Mouse (Mus musculus): ENCODE results near the gene Cdhr3.

Cdhr3 gene

DNA sequence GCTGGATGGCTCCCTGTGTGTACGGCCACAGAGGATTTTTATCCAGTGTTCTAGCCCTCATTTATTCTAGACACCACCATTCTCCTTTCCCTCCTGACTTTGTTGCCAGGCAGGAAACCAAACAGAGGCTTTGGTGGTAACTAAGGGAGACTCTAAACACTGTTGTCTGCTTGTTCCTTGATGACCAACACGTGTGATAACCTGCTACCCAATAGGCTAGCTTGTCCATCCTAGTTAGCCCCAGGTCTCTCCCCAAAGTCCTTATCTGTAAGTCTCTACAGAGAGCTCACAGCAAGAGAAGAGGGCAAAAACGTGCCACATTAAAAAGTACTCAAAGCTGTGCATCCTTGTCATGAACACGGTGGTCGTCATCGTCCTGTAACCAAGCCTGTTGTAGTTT is at the start of gene Cdhr3:
Cdhr3 (minus strand) TSS at position 101 of the 400 bp plus-strand sequence.
- DNase-seq (ENCODE audit: low read depth, low spot score) = no peak

DNA sequence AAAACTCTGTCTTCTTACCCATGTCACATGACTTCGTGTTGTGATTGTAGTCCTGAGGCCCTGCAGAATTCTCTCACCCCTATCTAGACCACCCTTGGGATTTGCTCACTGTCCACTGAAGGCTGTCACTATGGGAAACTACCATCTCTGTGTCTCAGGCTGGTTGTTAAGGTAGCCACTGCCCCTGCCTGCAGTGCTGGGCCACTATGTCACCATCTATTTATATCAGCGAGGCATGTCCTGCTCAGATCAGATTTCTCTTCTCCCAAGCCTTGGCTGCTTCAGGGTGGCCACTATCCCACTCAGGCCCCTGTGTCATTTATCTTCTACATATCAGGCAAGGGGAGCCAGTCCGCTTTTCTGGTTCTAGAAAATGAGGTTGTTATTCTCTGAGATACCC is 46.4 kb upstream of the Cdhr3 start:
- no peak for DNase-seq (ENCODE audit: low read depth, low spot score)

DNA sequence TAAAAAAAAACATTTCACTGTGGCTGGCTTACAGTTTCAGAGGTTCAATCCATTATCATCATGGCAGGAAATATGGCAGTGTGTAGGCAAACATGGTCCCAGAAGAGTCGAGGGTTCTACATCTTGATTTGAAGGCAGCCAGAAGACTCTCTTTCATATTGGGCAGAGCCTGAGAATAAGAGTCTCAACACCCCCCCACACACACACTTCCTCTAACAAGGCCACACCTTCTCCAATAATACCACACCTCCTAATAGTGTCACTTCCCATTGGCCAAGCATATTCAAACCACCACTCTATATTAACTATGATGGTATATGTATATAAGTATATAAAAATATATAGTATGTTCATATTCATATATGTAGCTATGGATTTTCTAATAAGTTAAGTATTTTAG is 45.2 kb upstream of the Cdhr3 start:
- DNase-seq (ENCODE audit: low read depth, low spot score) = no peak

DNA sequence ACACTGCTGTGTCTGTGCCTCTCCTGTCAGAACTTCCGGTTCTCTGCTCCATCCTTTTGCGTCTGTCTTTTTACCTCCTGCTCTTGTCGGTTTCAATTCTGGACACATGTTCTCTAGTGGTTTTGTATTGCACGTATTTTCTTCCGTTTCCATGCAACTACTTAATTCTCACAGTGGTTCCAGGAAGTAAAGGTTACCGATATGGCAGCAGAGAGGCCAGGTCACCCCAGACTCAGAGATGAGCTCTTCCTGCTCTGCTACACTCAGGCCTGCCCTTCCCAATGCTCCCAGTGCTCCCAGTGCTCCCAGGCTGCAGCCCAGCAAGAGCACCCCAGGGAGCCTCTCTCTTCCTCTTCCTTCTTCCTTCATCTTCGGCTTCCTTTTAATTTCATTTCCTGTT is 39.1 kb upstream of the Cdhr3 start:
- DNase-seq (ENCODE audit: low read depth, low spot score) = no peak

DNA sequence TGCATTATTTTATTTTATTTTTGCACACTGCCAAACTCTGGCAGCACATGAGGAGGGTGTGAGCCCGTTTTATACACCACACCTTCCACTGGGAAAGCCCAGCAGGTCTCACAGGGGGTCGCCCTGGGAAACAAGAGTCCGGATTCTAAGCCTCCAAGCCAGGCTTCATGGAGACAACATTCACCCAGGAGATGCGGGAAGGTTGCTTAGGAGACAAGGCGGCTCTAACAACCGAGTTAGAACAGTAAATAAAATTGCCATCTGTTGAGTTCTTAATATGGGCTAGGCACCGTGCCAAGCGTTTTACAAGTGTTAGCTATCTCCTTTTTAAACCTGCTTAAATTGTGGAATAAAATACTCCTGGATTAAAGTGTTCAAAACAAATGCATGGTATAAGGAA is 37.7 kb upstream of the Cdhr3 start:
- DNase-seq (ENCODE audit: low read depth, low spot score) = peak; percentile 83

DNA sequence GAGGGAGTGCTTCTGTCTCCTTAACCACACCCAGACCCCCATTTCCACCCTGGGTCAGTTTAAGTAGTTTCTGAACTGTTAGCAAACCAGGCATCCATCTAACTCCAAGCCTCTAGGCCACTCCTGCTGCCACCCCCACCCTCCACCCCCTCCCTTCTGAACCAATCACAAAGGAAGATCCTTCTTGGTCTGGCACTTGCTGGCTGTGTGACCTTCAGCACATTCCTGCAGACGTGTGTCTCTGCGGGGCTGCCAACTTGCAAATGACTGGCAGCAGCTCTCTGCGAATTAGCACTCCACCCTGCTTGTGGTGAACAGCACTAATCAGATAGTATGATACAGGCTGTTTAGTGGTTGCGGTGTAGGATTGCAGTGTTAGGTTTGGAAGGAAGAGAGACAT is 36.7 kb upstream of the Cdhr3 start:
- DNase-seq (ENCODE audit: low read depth, low spot score) = no peak

DNA sequence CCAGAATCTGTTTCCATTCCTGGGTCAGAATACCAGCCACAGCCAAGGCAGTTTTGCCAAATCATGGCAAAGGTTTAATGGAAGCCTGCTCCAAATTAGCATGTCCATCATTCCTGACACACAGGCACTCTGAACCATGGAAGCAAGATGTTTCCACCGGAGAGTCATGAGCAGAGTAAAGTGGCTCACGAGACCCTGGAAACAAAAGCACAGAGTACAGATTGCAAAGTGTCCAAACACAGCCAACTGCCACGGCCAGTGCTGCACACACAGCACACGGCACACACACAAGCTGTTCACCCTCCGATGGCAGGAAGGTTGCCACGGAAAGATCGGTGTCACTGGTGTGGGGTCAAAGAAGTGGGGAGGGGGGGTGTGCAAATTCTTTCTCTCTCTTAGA is 36.0 kb upstream of the Cdhr3 start:
- DNase-seq (ENCODE audit: low read depth, low spot score) = no peak

DNA sequence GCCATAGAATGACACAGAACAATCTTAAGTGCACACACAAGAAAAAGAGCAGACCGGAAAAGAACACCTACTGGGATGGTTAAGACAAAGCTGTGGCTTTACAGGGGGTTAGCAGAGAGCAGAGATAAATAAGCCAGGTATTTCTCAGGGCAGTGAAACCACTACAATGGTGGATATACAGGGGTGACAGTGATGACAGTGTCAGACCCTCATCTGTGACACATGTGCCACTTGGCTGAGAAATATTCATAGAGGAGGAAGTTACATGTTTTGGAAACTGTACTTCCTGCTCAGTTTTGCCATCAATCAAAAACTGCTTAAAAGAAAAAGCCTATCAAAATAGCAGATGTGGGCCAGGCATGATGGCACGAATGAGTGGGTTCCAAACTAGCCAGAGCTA is 35.4 kb upstream of the Cdhr3 start:
- no peak for DNase-seq (ENCODE audit: low read depth, low spot score)

DNA sequence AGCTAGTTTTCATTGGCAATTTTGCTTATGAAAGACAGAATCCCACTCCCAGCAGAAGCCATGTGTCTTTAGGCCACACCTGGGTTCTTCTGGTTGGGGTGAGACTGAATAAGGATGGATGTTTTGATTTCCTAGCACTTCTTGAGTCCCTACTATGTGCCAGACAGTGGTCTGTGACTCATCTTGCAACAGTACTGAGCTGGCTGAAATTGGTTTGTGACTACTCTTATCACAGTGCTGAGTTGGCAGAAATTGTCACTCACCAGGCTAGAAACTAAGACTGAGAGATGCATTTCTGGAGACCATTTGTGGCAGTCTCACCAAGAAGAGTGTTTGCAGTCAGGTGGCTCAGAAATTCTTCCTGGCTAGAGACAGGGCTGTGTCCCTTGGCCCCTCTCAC is 33.6 kb upstream of the Cdhr3 start:
- no peak for DNase-seq (ENCODE audit: low read depth, low spot score)

DNA sequence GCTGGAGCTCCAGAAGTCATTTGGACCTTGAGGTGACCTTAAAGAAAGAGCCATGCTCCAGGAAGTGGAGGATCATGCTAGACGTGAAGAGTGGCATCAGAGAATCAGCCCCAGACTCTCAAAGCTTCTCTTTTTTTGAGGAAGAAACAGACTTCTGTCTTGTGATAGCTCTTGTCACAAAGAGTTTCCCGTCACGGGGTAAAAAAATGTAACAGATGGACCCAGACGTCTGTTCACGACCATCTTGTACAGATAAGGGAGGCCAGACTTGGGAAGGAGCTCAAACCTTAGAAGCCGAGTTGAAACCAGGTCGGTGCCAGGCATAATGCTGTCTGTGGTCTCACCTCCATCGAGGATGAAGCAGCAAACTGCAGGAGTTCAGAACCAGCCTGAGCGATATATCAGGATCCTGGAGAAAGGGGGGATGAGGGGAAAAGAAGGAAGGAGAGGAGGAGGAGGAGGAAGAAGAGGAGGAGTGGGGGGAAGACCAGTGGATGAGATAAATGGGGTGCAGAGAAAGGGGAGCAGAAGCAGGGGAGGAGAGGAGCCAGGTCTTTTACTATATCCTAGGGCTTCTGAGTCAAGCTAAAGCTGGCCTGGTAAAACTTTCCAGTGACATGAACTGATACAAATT is 33.0 kb upstream of the Cdhr3 start:
- DNase-seq (ENCODE audit: low read depth, low spot score) = peak; percentile 19

DNA sequence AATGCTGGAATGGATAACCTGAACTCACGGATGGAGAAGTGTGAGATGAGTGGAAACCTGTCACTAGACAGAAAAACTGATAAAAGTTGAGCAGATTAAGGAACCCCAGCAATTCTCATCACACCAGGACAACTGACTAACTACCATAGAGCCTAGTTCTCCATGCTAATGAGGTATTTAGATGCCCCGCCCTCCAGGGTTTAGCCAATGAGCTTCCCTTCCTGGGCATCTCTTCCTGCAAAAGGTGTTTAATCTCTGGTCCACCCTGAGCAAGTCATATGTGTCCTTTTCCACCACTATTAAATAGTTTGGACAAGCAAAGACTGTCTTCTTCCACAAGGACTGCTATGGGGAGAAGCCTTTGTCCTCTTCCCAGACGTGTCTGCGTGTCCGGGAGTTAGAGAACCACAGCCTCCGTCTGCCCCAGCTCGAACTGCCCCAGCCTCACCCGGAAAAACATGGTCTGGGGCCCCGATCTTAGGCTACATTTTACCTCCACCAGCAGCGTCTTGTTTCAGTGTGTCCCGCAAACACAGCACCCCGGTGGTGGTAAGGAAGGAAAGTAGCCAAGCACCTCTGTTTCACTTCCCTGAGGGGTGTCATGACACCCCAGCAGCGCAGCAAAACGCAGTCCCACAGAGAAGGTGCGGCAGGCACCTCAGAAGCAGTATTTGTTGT is 26.1 kb upstream of the Cdhr3 start:
- no peak for DNase-seq (ENCODE audit: low read depth, low spot score)

DNA sequence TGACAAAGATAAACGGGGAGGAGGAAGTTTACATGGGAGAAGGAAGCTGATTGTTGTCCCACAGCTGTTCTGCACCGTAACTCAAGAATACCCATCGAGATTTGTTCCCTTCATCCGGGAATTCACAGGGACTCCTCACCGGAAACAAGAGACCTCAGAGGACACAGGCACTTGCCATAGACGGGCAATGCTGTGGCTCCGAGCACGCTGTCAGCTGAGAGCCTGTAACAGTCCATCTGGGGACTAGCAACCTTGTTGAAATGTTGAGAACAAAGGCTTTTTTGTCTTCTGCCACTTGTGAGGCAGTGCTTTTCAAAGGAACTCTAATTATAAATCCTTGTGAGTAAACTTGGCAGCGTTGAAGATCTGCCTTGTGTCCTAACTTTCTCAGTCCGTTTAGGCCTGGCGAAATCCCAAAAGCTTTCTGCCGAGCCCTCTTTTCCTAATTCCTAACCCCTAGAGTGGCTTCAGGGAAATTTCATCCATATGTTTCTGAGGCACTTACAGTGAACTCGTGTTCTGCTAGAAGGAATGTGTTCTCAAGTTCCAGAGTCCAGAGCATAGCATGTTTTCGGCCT is 18.3 kb upstream of the Cdhr3 start:
- DNase-seq (ENCODE audit: low read depth, low spot score) = peak; percentile 26

DNA sequence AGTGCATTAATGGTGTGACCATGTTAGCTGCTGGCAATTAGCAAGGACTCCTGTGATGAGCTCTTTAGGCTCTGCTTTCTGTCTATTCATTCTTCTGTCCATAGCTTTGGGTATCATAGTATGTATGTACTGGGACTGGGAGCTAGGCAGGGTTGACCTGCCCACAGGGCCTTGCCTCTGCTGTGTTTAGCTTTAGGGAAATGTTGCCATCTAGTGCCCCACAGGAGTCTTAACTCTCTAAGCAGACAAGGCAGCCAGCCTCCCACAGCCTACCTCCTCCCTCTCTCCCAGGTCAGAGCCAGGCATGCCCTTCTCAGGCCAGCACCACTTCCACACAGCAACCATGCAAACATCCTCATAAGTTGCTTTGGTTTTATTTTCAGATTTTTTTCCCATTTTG is 16.9 kb upstream of the Cdhr3 start:
- peak; percentile 52 for DNase-seq (ENCODE audit: low read depth, low spot score)

DNA sequence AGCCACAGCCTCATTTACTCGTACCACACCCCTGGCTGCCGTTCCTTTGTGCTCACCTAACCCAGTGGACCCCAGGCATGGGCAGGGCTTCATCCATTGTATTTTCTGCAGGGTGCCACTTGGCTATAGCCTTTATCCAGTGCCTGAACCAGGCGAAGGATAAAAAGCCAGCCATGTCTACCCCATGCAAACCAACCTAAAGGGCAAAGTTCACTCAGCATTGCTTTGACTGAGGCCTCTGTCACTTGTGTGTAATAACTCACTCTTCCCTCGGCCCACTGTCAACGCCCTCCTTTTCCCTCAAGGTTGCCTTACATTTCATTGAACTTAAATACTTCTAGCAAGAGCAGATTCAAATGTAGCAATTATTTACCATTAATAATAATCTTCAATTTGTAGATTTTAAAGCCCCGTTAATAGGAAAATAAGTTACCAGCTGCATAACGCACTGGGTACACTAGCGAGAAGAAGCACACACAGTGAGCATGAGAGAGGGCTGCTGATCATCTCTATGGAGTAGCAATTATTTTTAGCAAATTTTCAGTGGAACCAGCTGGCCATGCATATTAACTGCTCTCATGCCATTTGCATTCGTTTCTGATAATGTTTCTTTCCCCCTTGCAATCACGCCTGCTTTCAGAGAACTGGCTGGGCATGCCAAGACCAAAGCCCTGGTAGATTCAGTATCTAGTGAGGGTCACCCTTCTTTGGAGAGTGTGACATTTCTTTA is 13.9 kb upstream of the Cdhr3 start:
- no peak for DNase-seq (ENCODE audit: low read depth, low spot score)

DNA sequence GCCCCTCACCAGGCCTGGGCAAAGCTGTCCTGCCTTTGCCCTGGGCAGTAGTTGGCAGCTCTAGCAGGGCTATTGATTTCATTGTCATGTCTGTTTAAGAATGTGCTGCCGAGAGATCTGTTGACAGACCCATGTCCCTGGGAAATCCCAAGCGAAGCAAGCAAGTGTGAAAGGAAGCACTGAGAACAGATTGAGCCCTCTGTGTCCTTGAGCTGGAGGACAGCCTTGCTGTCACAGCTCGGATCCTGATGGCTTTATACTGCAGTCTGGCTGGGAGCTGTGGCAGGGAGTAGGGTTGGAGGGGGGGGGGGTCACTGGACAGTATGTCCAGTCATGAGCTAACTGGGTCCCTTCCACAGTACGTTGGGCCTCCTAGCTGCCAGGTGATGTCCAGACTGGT is 13.0 kb upstream of the Cdhr3 start:
- no peak for DNase-seq (ENCODE audit: low read depth, low spot score)

DNA sequence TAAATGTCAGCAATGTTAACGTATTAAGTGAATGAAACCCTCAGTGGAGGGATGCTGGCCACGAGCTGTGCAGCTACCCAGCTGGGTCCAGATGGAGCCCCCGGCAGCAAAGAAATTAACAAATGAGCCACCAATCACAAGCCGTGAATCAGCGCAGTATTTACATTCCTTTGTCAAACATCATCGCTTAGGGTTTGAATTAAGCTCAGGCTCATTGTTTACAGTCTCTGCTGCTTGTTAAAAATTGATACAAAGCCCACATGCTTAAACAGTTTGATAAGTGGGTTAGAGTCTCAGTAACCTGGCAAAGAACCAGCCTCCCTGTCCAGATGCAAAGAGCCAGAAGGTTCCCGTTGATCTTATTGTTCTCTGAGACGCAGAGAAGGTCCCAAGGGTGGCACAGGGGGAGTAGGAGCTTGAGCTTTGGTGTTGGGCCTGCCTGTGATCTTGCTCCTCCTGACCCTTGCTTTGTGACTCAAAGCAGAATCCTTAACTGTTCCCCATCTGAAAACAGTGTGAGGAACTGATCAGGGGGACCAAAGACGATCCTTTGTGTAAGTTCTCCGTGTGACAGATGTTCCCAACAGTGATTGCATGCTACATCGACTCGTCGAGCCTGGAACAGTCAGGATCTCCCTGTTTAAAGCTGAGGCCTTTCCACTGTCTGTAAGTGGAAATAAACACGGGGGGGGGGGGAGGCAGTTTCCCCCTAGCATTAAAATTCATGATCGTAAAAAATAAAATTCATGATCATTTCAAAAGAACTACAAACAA is 9.9 kb upstream of the Cdhr3 start:
- DNase-seq (ENCODE audit: low read depth, low spot score) = no peak

DNA sequence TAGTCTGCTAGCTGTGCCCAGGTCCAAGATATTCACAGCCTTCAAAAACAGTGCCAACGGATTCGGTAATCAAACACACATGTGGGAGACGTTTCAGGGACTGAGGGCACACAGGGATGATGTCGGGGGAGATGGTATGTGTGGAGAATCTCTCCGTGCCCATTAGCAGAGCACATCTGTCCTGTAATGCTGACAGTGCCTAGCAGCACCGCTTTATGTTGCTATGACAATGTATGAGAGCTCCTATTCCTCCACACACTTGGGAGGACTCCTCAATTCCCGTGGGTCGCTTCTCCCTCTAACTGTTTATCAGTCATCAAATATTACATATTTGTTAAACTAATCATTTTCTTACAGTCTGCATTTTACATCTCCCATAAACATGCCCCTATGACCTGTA is 9.0 kb upstream of the Cdhr3 start:
- no peak for DNase-seq (ENCODE audit: low read depth, low spot score)

DNA sequence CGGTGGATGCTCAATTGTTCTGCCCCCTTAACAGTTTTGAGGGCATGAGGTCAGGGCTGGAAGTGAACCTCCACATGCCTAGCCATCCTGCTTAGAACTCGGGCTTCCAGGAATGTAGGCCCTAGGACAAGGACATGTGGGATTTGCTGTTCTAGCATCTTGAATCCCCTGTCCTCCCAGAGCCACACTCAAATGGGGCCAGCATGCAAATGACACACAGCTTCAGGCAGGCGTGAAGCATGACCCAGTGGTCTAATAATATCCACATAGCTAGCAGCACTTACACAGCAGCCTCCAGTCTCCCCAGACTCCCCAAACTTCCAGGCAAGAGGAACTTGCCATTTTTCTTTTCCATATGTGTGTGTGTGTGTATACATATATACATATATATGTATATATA is 3.3 kb upstream of the Cdhr3 start:
- no peak for DNase-seq (ENCODE audit: low read depth, low spot score)

DNA sequence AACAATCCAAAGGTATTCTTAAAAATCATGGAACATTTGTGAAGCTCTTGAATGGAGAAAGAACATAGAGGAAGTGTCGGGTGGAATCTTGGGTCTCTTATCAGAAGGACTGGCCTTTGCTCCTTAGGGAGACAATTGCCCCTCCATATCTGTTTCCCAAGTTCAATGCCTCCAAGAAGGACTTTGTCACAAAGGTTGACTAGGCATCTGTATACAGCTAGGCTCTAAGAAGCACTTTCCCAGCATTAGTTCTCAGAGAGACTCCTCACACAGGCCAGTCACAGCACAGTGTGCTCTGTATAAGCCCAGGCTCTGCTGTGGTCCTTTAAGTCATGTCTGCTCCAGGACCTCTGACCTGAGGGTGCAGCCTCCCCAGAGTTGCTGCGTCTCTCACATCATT is 479 bp downstream of the Cdhr3 start:
- no peak for DNase-seq (ENCODE audit: low read depth, low spot score)

DNA sequence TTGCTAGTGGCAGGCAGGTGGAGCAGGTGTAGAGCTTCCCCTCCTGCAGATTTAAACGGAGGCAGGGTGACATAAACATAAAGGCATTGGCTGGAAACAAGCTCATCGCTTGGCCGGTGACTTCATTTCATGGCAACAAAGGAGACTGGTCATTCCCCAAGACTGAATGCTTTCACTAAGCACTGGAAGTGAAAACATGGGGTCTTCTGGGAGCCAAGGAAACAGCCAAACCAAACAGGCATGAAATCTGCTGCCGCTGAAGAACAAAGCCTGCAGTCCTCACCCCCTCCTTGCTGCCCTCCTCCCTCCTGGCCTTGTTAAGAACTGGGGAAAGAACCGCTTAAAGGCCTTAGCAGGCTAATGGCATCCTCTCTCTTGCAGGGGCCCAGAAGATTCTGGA is 6.5 kb downstream of the Cdhr3 start:
- DNase-seq (ENCODE audit: low read depth, low spot score) = no peak

DNA sequence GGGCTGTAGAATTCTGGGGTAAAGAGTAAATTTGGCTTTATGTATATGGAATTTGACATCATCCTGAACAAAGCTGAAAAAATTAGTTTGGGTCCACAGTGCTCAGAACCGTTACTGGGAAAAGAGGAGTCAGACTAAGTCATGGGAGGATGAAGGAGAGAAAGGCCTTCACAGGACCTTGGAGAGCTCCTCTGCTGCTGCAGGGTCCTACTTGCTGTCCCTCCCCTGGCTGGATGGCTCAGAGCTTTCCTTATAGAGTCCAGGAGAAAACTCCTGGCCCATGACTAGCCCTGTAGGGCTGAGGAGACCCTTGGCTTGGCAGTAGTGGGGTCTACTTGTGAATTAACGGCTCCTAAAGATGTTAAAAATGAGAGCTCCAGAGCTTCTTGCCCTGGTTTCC is 8.0 kb downstream of the Cdhr3 start:
- DNase-seq (ENCODE audit: low read depth, low spot score) = no peak

DNA sequence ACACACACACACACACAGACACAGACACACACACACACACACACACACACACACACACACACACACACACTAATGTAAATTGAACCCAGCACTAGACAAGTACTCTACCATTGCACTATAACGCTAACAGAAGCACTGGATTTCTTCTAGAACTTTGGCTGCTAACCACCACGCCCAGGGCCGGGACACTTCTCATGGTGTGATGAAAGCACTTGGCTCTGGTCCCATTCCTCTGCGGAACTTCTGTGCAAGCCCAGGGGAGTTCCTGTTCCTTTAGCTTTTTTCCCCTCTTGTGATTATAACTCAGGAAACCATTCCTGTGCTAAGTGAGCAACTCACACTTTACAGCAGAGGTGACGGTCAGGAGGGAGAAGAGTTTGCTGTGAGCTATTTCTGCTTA is 9.3 kb downstream of the Cdhr3 start:
- no peak for DNase-seq (ENCODE audit: low read depth, low spot score)

Data from telencephalon, adult 2 months (tissue).